Mouse (Mus musculus) CD4-positive helper T cell, adult 2 months (primary cell): ENCODE results near the gene Cc2d2a.

Source experiments
- DNase-seq: peaks from one replicate; pipeline ENCODE4 v3.0.0-alpha.2; 2012; ENCODE audit warnings: low read depth, missing footprints, low spot score

The Cc2d2a gene

DNA sequence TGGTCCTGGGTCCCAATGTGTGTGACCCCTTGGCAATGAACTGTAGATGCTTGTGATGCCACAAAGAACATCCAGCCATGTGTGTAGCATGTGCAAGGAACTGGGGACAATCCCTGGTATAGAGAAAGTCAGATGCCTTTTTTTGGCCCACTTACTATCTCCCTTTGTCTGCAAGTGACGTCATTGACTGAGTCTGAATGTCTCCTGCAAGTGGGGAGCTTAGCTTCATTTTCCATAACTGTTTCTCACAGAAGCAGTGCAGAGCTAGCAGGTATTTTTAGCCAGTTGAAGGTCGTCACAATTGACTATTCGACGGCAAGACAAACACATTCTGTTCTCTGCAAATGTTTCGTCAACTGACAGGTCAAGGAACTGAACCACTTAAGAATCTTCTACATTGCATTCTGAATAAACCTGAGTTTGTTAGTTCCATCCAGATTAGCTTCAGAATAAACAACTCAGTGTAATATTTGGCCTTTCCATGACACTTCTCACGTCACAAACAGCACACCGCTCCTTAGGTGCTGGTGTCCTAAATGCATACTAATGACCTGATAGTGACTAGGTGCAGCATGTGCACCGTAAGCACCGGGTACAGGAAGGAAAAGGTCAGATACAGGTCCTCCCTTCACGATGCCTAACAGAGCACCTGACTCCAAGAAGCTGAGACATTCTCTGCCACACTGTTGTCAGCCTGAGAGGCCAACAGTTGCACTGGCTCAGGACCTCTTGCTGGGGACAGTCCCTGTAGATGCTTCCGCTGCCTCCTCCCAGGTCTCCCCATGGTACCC, 66.4 kb downstream of the Cc2d2a start:
- DNase-seq, result peak; percentile 34

DNA sequence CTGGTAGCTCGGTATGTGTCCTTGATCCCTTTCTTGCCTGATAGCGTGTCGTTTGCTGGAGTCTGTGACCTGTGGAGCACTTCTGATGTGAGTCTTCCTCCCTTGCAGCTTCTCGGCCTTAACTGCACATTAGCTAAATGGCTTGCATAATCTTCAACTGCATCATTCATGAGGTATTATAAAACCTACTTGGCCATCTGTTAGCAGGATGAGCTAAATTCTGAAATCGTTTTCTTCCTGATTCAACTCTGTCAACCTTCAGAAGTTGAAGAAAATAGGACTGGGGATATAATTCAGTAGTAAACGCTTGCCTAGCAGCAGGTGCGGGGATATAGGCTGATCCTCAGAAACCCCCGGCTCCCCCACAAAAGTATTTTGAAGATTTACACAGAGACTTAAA, 70.2 kb downstream of the Cc2d2a start:
- no peak for DNase-seq

DNA sequence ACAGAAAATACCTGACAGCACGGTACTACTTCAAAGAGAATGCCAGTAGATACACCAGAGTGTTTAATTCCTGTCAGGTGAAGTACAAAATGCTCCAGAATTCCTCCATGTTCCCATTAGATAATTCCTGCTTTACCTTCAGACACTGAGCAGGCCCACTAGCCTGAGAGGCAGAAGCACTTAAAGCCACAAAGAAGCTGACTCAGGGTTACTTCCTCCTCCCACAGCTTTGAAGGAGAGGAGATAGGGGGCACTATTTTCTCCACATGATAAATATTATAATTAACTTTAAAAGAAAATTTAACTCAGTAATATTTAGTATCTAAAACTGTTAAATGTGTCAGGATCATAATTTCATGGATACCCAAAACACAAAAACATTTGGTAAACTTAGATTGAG, 82.0 kb downstream of the Cc2d2a start:
- no peak for DNase-seq

GRCm38 (mm10) chr5:43745156-43745555, 83.0 kb downstream of the Cc2d2a start:
- DNase-seq, result no peak

DNA sequence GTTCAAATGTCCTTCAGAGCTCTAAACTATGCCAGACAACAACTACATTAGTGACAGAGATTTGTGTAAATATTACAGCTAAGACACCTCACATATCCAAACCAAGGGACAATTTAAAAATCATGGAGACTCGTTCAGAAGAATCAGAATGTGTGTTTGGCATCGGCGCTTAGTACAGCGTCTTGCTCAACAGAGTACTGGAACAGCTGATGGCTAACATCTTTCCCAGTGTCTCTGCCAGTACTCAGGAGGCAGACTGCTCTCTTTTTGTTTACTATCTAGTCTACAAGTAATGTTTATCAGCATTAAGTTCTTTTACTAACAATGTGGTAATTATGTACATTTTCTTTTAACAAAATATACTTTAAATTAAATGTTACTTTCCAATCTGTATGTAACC, 85.9 kb downstream of the Cc2d2a start:
- no peak for DNase-seq

GRCm38 (mm10) chr5:43749092-43749491, 86.9 kb downstream of the Cc2d2a start:
- DNase-seq, result no peak

- no peak for DNase-seq
Observed at GRCm38 (mm10) chr5:43770618-43771354, 108.6 kb downstream of the Cc2d2a start.

GRCm38 (mm10) chr5:43771555-43771954, 109.4 kb downstream of the Cc2d2a start:
- peak; percentile 81 for DNase-seq

DNA sequence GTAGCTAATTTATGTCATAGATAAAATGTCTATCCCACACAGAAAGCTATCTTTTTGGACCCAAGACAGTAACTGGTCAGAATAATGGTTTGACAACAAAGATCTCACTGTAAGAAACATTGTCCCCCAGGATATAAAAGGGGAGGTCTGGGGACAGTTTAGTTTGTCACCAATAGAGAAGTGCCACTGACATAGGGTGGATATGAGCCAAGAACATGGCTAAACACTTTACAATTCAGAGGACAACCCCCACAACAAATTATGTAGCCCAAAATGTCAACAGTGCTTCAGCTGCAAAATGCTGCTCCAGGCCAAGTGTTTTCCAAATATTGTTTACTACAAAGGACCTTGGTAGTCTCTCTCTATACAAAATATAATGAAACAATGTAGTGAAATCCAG, 114.3 kb downstream of the Cc2d2a start:
- DNase-seq, result no peak

- no peak for DNase-seq
Observed at GRCm38 (mm10) chr5:43776993-43777392, 114.8 kb downstream of the Cc2d2a start.

DNA sequence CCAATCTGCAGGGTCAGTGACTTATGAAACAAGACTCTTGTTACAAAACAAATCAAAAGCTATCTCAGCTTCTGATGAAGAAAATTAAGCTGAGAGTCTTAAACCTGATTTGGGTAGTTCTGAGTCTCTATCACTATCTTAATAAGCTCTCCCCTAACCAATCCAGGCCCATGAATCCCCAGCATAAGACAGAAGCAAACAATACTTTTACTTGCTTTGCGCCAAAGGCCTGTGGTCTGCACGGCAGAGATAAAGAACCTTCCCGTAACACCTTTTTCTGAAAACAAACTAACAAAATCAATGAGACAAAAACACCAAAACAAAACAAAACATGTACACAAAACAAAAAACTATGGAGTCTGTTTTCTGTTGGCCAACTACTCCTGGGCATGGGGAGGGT, 116.4 kb downstream of the Cc2d2a start:
- no peak for DNase-seq

DNA sequence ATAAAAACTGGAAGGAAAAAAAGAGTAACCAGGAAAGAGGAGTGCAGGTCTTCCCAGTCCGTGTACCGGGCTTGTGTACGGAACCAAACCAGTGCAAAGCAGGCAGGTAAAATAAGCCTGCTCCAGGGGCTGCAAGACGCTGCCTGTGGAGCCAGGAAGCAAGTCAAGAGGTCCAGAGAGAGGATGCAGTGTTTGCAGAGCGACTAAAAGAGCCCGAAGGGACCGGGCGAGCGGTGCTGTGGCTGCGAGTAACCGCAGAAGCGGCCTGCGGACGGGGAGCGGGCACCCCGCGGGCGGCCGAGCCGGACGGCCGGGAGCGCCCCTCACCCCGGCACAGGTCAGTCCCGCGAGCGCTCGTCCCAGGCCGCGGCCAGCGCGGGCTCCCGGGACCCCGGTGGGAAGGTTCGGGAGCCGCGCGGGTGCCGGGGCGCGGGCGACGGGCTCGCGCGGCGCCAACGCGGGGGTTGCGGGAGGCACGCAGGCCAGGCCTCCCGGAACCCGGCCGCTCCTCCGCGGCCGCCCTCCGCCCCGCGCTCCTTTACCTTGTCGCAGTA, 119.4 kb downstream of the Cc2d2a start:
- DNase-seq, result peak; percentile 49

DNA sequence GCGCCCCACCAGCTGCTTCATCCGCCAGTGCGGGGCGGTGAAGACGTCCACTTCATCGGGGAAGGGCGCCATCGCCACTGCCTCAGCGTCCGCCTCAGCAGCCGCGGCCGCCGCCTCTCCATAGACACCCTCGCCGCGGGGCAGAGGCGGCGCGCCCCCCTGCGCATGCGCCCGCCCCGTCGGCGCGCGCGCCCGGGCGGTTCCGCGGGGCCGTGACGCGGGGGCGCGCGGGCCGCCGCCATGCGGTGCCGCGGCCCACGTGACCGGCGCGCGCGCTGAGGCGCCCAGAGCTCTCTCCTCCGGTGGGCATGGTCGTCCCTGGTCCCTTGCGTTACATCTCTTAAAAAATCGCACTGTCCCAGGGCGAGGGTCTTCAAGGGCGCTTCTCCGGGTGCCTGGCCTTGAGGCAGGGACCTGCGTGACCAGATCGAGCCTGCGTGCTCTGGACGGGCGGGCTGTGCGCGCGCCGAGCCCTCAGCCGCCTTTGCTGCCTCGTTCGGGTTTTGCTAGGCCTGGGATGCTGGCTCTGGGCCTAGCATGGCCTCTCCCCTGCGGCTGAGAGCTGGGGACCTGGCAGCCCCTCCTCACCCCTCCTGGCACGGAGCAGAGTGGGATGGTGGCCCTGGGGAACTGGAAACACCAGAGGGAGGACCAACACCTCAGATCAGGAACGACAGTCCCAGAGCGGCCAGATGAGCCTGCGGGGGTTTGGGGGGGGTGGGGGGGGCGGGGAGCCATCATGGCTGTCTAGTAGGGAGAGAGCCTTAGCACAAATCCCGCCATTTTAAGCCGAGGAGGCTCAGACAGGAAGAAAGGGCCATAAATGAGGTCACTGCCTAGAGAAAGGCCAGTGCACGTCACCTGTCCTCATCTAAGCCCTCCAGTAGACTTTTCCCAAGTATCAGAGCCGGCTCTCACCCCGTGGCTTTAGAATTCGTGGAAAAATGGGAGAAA, 120.1 kb downstream of the Cc2d2a start:
- peak; percentile 87 for DNase-seq

- no peak for DNase-seq
Observed at GRCm38 (mm10) chr5:43783996-43784395, 121.8 kb downstream of the Cc2d2a start.

GRCm38 (mm10) chr5:43786607-43787006, 124.5 kb downstream of the Cc2d2a start:
- DNase-seq, result no peak

DNA sequence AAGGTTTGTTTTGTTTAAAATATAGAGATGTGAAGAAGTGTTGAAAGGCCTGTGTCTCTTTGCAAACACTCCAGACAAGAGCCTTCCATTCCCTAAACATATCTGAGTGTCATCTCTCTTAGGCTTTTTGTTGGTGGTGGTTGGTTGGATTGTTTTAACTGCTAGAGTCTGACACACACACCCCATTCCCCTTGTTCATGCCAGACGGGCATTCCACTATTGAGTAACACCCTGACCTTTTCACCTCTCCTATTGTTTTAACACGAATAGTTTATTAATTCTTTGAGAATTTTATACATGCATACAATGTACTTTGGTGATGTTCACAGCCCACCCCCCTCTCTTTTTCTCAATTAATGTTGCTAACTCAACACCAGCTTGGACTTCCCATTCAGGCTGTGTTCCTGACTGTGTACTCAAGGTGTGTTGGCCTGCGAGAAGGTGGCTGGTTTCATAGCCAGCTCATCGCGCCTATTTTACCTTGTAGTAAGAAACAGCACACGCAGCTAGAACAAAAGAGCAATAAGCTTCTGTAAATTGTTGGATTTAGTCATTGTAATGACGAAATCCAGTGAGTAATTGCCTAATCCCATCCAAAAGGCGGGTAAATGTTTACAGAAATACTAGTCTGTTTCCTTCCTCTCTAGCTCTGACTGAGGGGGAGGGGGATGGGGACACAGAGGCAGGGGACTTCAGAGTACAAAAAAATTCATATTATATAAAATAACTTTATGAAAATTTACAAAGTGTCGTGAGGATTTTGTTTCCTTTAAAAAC, 126.0 kb downstream of the Cc2d2a start:
- DNase-seq, result no peak
